Mouse (Mus musculus) CH12.LX (cell line): Measurements from ENCODE around the gene Osgin1. TPM values are rescaled to one million over a fixed set of nuclear protein-coding genes. Genes with fewer than 3 reads are reported as not detected.
A peak's percentile ranks its signal among the peaks of the same experiment; 100 is the strongest.

Experiments used
- DNase-seq: peaks from one replicate; pipeline ENCODE4 v3.0.0-alpha.2; 2013; ENCODE audit errors: extremely low read depth
- H3K27ac ChIP-seq: 2 replicates; pipeline ENCODE4 v1.5.1; 2012; ENCODE audit warnings: low read depth, mild to moderate bottlenecking, control low read depth, moderate library complexity; ENCODE audit not compliant: insufficient read depth
- H3K27me3 ChIP-seq: replicated peaks from 2 replicates; pipeline ENCODE3; 2012; ENCODE audit warnings: inconsistent platforms
- H3K36me3 ChIP-seq, 2 experiments: replicated peaks in 1 of 2; 2 replicates each; pipeline versions ENCODE3 to v1.6.1; 2012; ENCODE audit warnings: inconsistent platforms in 1 of 2, low read length in 1 of 2, mild to moderate bottlenecking in 1 of 2, mixed read lengths in 1 of 2, moderate library complexity in 1 of 2; ENCODE audit not compliant: control insufficient read depth in 1 of 2, insufficient read depth in 1 of 2
- H3K4me1 ChIP-seq, 2 experiments: 2 replicates each; pipeline ENCODE4 v1.6.1; 2012; ENCODE audit warnings: inconsistent platforms in 1 of 2, moderate library complexity in 1 of 2; ENCODE audit not compliant: insufficient read depth in 2 of 2, control insufficient read depth in 1 of 2
- H3K4me2 ChIP-seq: 2 replicates; pipeline ENCODE4 v1.6.1; 2012; ENCODE audit warnings: low read depth, mild to moderate bottlenecking, control low read depth; ENCODE audit not compliant: poor library complexity, insufficient read depth, severe bottlenecking
- H3K4me3 ChIP-seq, 3 experiments: fragments of 150-350 bp in 1 of 3; sonication (generic) in 1 of 3; replicated peaks in 1 of 3; 2 replicates each; pipeline versions ENCODE3 to v1.5.1; 2011 to 2012; ENCODE audit warnings: low read depth in 2 of 3, low read length in 2 of 3, mild to moderate bottlenecking in 2 of 3, moderate library complexity in 2 of 3, control low read depth in 1 of 3, improper control_type of control experiment in 1 of 3, inconsistent platforms in 1 of 3, mixed read lengths in 1 of 3; ENCODE audit not compliant: poor library complexity in 1 of 3
- H3K79me2 ChIP-seq: replicated peaks from 2 replicates; pipeline ENCODE4 v1.6.1; 2012; ENCODE audit warnings: mild to moderate bottlenecking, moderate library complexity; ENCODE audit not compliant: control insufficient read depth, poor library complexity, insufficient read depth, severe bottlenecking; ENCODE audit errors: extremely low read depth
- H3K9ac ChIP-seq: 2 replicates; pipeline ENCODE4 v1.6.1; 2012; ENCODE audit warnings: low read depth, mild to moderate bottlenecking, control low read depth, moderate library complexity; ENCODE audit not compliant: insufficient read depth
- H3K9me3 ChIP-seq: replicated peaks from 2 replicates; pipeline ENCODE3; 2012; ENCODE audit warnings: low read length, inconsistent platforms, mixed read lengths
- CHD2 ChIP-seq: IDR thresholded peaks from 2 replicates; pipeline ENCODE4 v1.6.1; 2011; ENCODE audit warnings: low read length, improper control_type of control experiment
- CTCF ChIP-seq, 2 experiments: IDR thresholded peaks in 1 of 2; conservative IDR thresholded peaks in 1 of 2; 2 replicates each; pipeline ENCODE4 v1.5.1; 2011 to 2012; ENCODE audit warnings: low read depth in 2 of 2, low read length in 2 of 2, improper control_type of control experiment in 1 of 2, inconsistent platforms in 1 of 2, mild to moderate bottlenecking in 1 of 2, moderate library complexity in 1 of 2
- GABPA ChIP-seq: IDR thresholded peaks from 2 replicates; pipeline ENCODE4 v1.6.1; 2012; ENCODE audit warnings: low read depth, low read length, improper control_type of control experiment, inconsistent platforms; ENCODE audit not compliant: insufficient replicate concordance
- HCFC1 ChIP-seq: IDR thresholded peaks from 2 replicates; pipeline ENCODE4 v1.6.1; 2012; ENCODE audit warnings: low read depth, mild to moderate bottlenecking, inconsistent platforms, low read length, improper control_type of control experiment
- JUND ChIP-seq: conservative IDR thresholded peaks from 2 replicates; pipeline ENCODE4 v1.6.1; 2011; ENCODE audit warnings: low read depth, low read length, improper control_type of control experiment
- MAFK ChIP-seq: IDR thresholded peaks from 2 replicates; pipeline ENCODE4 v1.6.1; 2011; ENCODE audit warnings: low read length, improper control_type of control experiment; ENCODE audit not compliant: insufficient replicate concordance
- MAX ChIP-seq: IDR thresholded peaks from 2 replicates; pipeline ENCODE4 v1.6.1; 2011; ENCODE audit warnings: low read length, improper control_type of control experiment
- MYC ChIP-seq: IDR thresholded peaks from 2 replicates; pipeline ENCODE4 v1.6.1; 2011; ENCODE audit warnings: low read depth, mild to moderate bottlenecking, improper control_type of control experiment, low read length
- NELFE ChIP-seq: IDR thresholded peaks from 2 replicates; pipeline ENCODE4 v1.6.1; 2011; ENCODE audit warnings: low read depth, low read length, improper control_type of control experiment
- NRF1 ChIP-seq: IDR thresholded peaks from 2 replicates; pipeline ENCODE4 v1.6.1; 2014; ENCODE audit warnings: low read depth, mild to moderate bottlenecking, inconsistent platforms, low read length, improper control_type of control experiment, moderate library complexity
- PAX5 ChIP-seq: IDR thresholded peaks from 2 replicates; pipeline ENCODE4 v1.6.1; 2012; ENCODE audit warnings: low read length, inconsistent platforms, mixed read lengths
- POLR2AphosphoS2 ChIP-seq: IDR thresholded peaks from 2 replicates; pipeline ENCODE4 v1.6.1; 2011; ENCODE audit warnings: low read depth, low read length, improper control_type of control experiment
- RAD21 ChIP-seq: IDR thresholded peaks from 2 replicates; pipeline ENCODE4 v1.6.1; 2011; ENCODE audit warnings: low read depth, mild to moderate bottlenecking, low read length, improper control_type of control experiment, moderate library complexity
- RCOR1 ChIP-seq: conservative IDR thresholded peaks from 2 replicates; pipeline ENCODE4 v1.6.1; 2012; ENCODE audit warnings: low read depth, mild to moderate bottlenecking, inconsistent platforms, low read length, improper control_type of control experiment
- SMC3 ChIP-seq: IDR thresholded peaks from 2 replicates; pipeline ENCODE4 v1.6.1; 2011; ENCODE audit warnings: low read depth, low read length, improper control_type of control experiment
- TCF12 ChIP-seq: IDR thresholded peaks from 2 replicates; pipeline ENCODE4 v1.6.1; 2014; ENCODE audit warnings: low read depth, mild to moderate bottlenecking, inconsistent platforms, low read length, improper control_type of control experiment
- USF1 ChIP-seq: IDR thresholded peaks from 2 replicates; pipeline ENCODE4 v1.6.1; 2014; ENCODE audit warnings: low read depth, mild to moderate bottlenecking, inconsistent platforms, low read length, improper control_type of control experiment
- ZC3H11A ChIP-seq: IDR thresholded peaks from 2 replicates; pipeline ENCODE4 v1.6.1; 2012; ENCODE audit warnings: low read depth, mild to moderate bottlenecking, inconsistent platforms, low read length, improper control_type of control experiment
- ZNF384 ChIP-seq: IDR thresholded peaks from 2 replicates; pipeline ENCODE4 v1.6.1; 2012; ENCODE audit warnings: low read depth, low read length, improper control_type of control experiment, inconsistent platforms
- dilution Hi-C: fragments of 300-500 bp; cut with MboI; formaldehyde crosslinking; loops from 2 replicates; pipeline ENCODE4 v1.14.3; 2020; ENCODE audit warnings: low sequenced_read_pairs; ENCODE audit not compliant: extremely low pct_unique_long_range_greater_than_20kb, extremely low pct_ligation_motif_present
- in situ Hi-C: fragments of 300-500 bp; cut with MboI; formaldehyde crosslinking; loops from 3 replicates; pipeline ENCODE4 v1.14.3; 2019; ENCODE audit warnings: low sequenced_read_pairs, low pct_ligation_motif_present, low pct_unique_long_range_greater_than_20kb, mixed read lengths
- polyA plus RNA-seq: library from polyadenylated mRNA; unstranded; fragments of >175 nt; gene quantifications from 2 replicates; pipeline ENCODE4 v1.2.1, GENCODE M21; 2012; ENCODE audit warnings: low read depth; ENCODE audit not compliant: insufficient read length
- total RNA-seq, 2 experiments: library from RNA; depleted of rRNA; stranded (reverse); fragments of 300-350 nt in 1 of 2; fragments of >200 nt in 1 of 2; gene quantifications; 2 replicates each; pipeline ENCODE4 v1.2.3; 2012 to 2014

The Osgin1 gene
- total RNA-seq (2012; rRNA removed) (0.46 and 0.47 TPM in 2 replicates), total RNA-seq (2014; rRNA removed) (0.12 and 0.15 TPM in 2 replicates), polyA plus RNA-seq (2.9 and 3.0 TPM in 2 replicates)

DNA sequence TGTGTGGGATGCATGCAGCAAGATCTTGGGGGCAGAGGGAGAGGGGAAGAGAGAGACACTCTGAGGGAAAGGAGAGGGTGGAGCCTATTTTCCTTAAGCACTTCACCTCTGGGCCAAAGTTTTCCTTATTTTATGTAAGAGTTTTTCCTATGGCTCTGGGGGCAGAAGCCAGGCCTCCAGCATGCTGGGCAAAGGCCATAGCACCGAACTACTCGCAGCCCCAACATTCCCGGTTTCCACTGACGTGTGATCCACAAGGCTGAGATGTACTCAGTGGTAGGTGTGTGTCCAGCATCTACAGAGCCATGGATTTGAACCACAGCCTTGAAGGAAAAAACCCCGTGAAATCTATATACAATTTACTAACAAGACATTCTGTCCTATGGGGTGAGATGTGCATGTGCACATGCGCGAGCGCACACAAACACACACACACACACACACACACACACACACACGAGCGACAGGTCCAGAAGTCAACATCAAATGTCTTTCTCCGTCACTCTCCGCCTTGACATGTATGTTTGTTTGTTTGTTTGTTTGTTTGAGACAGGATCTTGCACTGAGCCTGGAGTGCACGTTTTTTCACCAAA lies at the start of gene Osgin1:
Gene Osgin1, plus strand, starts transcription at position 543 of the 593 bp plus-strand sequence.
- no peak for TF ChIP-seq SMC3
- no peak for TF ChIP-seq NRF1
- TF ChIP-seq MYC = no peak
- TF ChIP-seq RCOR1 = no peak
- TF ChIP-seq POLR2AphosphoS2 = no peak
- no peak for TF ChIP-seq RAD21
- no peak for TF ChIP-seq PAX5
- TF ChIP-seq USF1 = no peak
- no peak for TF ChIP-seq NELFE
- TF ChIP-seq ZC3H11A = no peak
- no peak for TF ChIP-seq TCF12
- no peak for TF ChIP-seq MAX
- TF ChIP-seq JUND = no peak
- no peak for TF ChIP-seq ZNF384
- TF ChIP-seq GABPA = no peak
- TF ChIP-seq HCFC1 = no peak
- TF ChIP-seq CHD2 = no peak
- no peak for TF ChIP-seq MAFK
- TF ChIP-seq, all 38 proteins: peak for 0
- no peak for DNase-seq
- Histone ChIP-seq H3K79me2 (no peaks in the 10 kb centered on the region), H3K9me3 (no peaks in the 10 kb centered on the region), H3K4me1 (peaks cover 23 to 48% of the 10 kb centered on the region in 2 experiments), H3K4me2 (no peak within 1 kb of the TSS), H3K36me3 (no peaks in the 10 kb centered on the region), H3K27me3 (no peaks in the 10 kb centered on the region), H3K4me3 (no peak within 1 kb of the TSS), H3K27ac (no peak within 1 kb of the TSS), H3K9ac (no peak within 1 kb of the TSS)
- dilution Hi-C loops = no loop called here
- in situ Hi-C loops = no loop called here

DNA sequence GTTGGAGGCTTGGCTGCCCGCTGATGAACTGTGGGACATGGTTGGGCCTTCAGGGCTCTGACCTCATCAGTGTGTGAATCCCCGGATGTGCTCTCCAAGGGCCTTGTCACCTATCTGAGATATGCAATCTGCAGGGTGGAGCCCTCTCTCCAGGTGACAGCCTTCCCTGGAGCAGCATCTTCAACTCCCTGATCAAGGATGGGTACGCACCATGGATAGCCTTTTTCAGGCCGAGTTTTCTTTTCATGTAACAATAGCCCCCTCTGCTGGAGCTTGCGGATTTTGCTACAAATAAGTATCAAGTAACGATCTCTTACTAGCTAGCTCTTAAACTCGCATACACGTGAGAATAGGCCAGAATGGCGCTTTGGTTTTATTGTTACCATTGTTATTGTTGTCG lies 49.4 kb upstream of the Osgin1 start:
- Histone ChIP-seq H3K4me2 (no peak overlapping the region), H3K4me3 (no peak overlapping the region), H3K9ac (no peak overlapping the region), H3K79me2 (no peaks in the 10 kb centered on the region), H3K4me1 (no peaks in the 10 kb centered on the region), H3K27ac (no peak overlapping the region), H3K9me3 (peaks cover 2% of the 10 kb centered on the region), H3K27me3 (peaks cover 52% of the 10 kb centered on the region), H3K36me3 (no peaks in the 10 kb centered on the region)
- dilution Hi-C loops = no loop called here
- peak; percentile 70 for DNase-seq
- TF ChIP-seq JUND (no peak), CTCF (conservative IDR thresholded peaks at IDR 0.05 in 1 of 2, IDR thresholded peaks at IDR 0.05 in 1 of 2; ENCODE audit: low read depth in 2 of 2, low read length in 2 of 2) (peak; percentile 50 to 82; a peak in 3 of 4 replicates), SMC3 (peak; percentile 40), RAD21 (peak; percentile 77)
- in situ Hi-C loops = no loop called here
